Mouse (Mus musculus) olfactory bulb, adult 2 months (tissue): ENCODE measurements around the gene Atp8a2. TPM values are rescaled to one million over a fixed set of nuclear protein-coding genes. Genes with fewer than 3 reads are reported as not detected.
"Not testable (repeated sequence)": the region's sequence is repeated elsewhere in the genome, so short reads cannot be mapped to it uniquely, and the experiment has no call there.

Experiments
- H3K27ac ChIP-seq: fragments of 200-500 bp; 2 replicates; pipeline ENCODE4 v1.5.1; 2012; ENCODE audit warnings: low read depth, low read length; ENCODE audit not compliant: insufficient read depth
- H3K4me1 ChIP-seq: fragments of 200-500 bp; 2 replicates; pipeline ENCODE4 v1.6.1; 2012; ENCODE audit warnings: low read length; ENCODE audit not compliant: control insufficient read depth, insufficient read depth
- H3K4me3 ChIP-seq: fragments of 200-500 bp; 2 replicates; pipeline ENCODE4 v1.5.1; 2012; ENCODE audit warnings: mild to moderate bottlenecking, low read depth, low read length, moderate library complexity; ENCODE audit not compliant: insufficient read depth
- CTCF ChIP-seq: fragments of 200-500 bp; IDR thresholded peaks from 2 replicates; pipeline ENCODE4 v1.5.1; 2012; ENCODE audit warnings: low read depth, mild to moderate bottlenecking, low read length, moderate library complexity; ENCODE audit not compliant: insufficient read depth
- POLR2A ChIP-seq: fragments of 200-500 bp; IDR thresholded peaks from 2 replicates; pipeline ENCODE4 v1.6.1; 2012; ENCODE audit warnings: mild to moderate bottlenecking, low read depth, low read length, moderate library complexity; ENCODE audit not compliant: insufficient read depth
- WGBS: fragments of 180-500 bp; shearing (Covaris S2); methylation state at CpG from one replicate; pipeline ENCODE4 v1.1.7; 2018; 5-methylcytosine and 5-hydroxymethylcytosine counted together
- polyA plus RNA-seq: library from polyadenylated mRNA; stranded (reverse); fragments of >200 nt; gene quantifications from 2 replicates; pipeline ENCODE4 v1.2.4, GENCODE M21; 2012; ENCODE audit warnings: low replicate concordance; ENCODE audit not compliant: missing spikeins, insufficient read depth, insufficient read length

Gene Atp8a2
- polyA plus RNA-seq, 1 experiment, result not detected

- TF ChIP-seq POLR2A (no peak), CTCF (no peak)
These were observed 236.6 kb downstream of the Atp8a2 start for GRCm38 (mm10) chr14:59960214-59960890.

GRCm38 (mm10) chr14:59959723-59960122 is 237.3 kb downstream of the Atp8a2 start:
- 71% methylated on average over 8 of the region's 8 CpGs for WGBS
- Histone ChIP-seq H3K27ac (no peak overlapping the region), H3K4me1 (no peaks in the 10 kb centered on the region), H3K4me3 (no peak overlapping the region)
- no peak for TF ChIP-seq CTCF
- no peak for TF ChIP-seq POLR2A

More at GRCm38 (mm10) chr14:59960214-59960890, 236.6 kb downstream of the Atp8a2 start:
- no peak overlapping the region for H3K4me3 ChIP-seq
- H3K4me1 ChIP-seq, result no peaks in the 10 kb centered on the region
- WGBS, result 75% methylated on average over 9 of the region's 9 CpGs
- H3K27ac ChIP-seq, result no peak overlapping the region

- no peak overlapping the region for H3K27ac ChIP-seq
- TF ChIP-seq POLR2A (no peak), CTCF (no peak)
- no peaks in the 10 kb centered on the region for H3K4me1 ChIP-seq
- WGBS, result 54% methylated on average over 5 of the region's 5 CpGs
- H3K4me3 ChIP-seq, result no peak overlapping the region
These were observed 247.0 kb downstream of the Atp8a2 start for GRCm38 (mm10) chr14:59949983-59950382.

- H3K4me3 ChIP-seq, result no peak overlapping the region
- H3K4me1 ChIP-seq, result no peaks in the 10 kb centered on the region
- H3K27ac ChIP-seq, result no peak overlapping the region
- TF ChIP-seq CTCF, result peak; percentile 64
- no peak for TF ChIP-seq POLR2A
- WGBS, result 21% methylated on average over 7 of the region's 7 CpGs
These were observed 253.9 kb downstream of the Atp8a2 start for GRCm38 (mm10) chr14:59942864-59943611.

- 71% methylated on average over 2 of the region's 2 CpGs for WGBS
- TF ChIP-seq POLR2A, result no peak
- TF ChIP-seq CTCF, result no peak
- H3K4me3 ChIP-seq, result no peak overlapping the region
- H3K27ac ChIP-seq, result no peak overlapping the region
- no peaks in the 10 kb centered on the region for H3K4me1 ChIP-seq
These were observed 254.8 kb downstream of the Atp8a2 start for GRCm38 (mm10) chr14:59942199-59942598.

- WGBS, result 82% methylated on average over 6 of the region's 6 CpGs
- no peak overlapping the region for H3K27ac ChIP-seq
- H3K4me3 ChIP-seq, result no peak overlapping the region
- TF ChIP-seq POLR2A, result no peak
- TF ChIP-seq CTCF, result no peak
- H3K4me1 ChIP-seq, result no peaks in the 10 kb centered on the region
These were observed 264.6 kb downstream of the Atp8a2 start for GRCm38 (mm10) chr14:59932355-59932754.

GRCm38 (mm10) chr14:59931412-59932058 is 265.4 kb downstream of the Atp8a2 start:
- WGBS, result 92% methylated on average over 13 of the region's 13 CpGs
- Histone ChIP-seq H3K4me3 (no peak overlapping the region), H3K27ac (no peak overlapping the region), H3K4me1 (no peaks in the 10 kb centered on the region)
- no peak for TF ChIP-seq CTCF
- no peak for TF ChIP-seq POLR2A

GRCm38 (mm10) chr14:59929190-59929589 is 267.8 kb downstream of the Atp8a2 start:
- not testable (repeated sequence) for H3K4me3 ChIP-seq, H3K27ac ChIP-seq, H3K4me1 ChIP-seq
- 91% methylated on average over 1 of the region's 1 CpGs for WGBS

- TF ChIP-seq POLR2A, result no peak
- 95% methylated on average over 5 of the region's 5 CpGs for WGBS
- H3K4me3 ChIP-seq, result no peak overlapping the region
- H3K4me1 ChIP-seq, result peaks cover 3% of the 10 kb centered on the region
- no peak overlapping the region for H3K27ac ChIP-seq
These were observed 268.2 kb downstream of the Atp8a2 start for GRCm38 (mm10) chr14:59928781-59929180.
